ENCODE assay signal across 9 mouse cellular contexts in the genomic region with DNA sequence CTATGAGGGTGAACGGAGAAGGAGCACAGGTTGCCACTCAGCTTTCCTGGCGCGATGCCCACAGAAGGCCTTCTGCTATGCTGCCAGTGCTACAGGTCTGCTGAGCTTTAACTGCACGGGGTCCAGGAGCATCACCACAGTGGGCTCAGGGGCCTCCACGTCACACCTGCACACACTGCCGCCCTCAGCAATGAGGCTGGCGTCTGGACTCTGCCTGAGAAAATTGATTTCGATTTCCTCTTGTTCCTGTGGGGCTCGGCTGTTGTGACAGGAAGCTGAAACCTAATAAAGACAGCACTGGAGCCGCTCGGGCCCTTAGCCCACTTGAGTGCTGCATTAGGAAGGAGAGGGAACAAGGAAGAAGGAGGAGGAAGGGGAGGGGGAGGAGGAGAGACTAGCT.
DNase-seq lines count a peak whose midpoint lies in the region; ATAC-seq lines count a peak whose summit lies in the region.
"Had no signal": no experiment of that assay in that cellular context is flagged by ENCODE, and none has a peak within 500 bp of the region (broad histone marks: within the 10 kb centered on the region; RNA-seq: fewer than 3 reads in every experiment).

No protein-coding gene starts in this region.

- peaks cover 4% of the 10 kb centered on the region; the same call in 1 of the 2 replicates for H3K4me1 ChIP-seq in forebrain, embryonic 14.5 days (ENCODE audit: control insufficient read depth, insufficient read depth, low read length)
- peaks cover 5% of the 10 kb centered on the region; the same call in 1 of the 2 replicates for H3K4me1 ChIP-seq in forebrain, embryonic 15.5 days
- peaks cover 11% of the 10 kb centered on the region; the same call in 1 of the 2 replicates for H3K4me1 ChIP-seq in midbrain, embryonic 13.5 days (replicated peaks)
- H3K4me1 ChIP-seq in midbrain, embryonic 11.5 days (ENCODE audit: control insufficient read depth, insufficient read depth, low read length), result no peaks in the 10 kb centered on the region
- H3K4me1 ChIP-seq in hindbrain, embryonic 10.5 days (replicated peaks), result peaks cover 7% of the 10 kb centered on the region
- peaks cover 20% of the 10 kb centered on the region for H3K4me1 ChIP-seq in limb, embryonic 13.5 days

- 65% methylated on average over 11 of the region's 11 CpGs for WGBS in forebrain, embryonic 14.5 days
- WGBS in forebrain, embryonic 15.5 days, result 57% methylated on average over 11 of the region's 11 CpGs
- WGBS in midbrain, embryonic 13.5 days, result 60% methylated on average over 11 of the region's 11 CpGs
- WGBS in midbrain, embryonic 11.5 days, result 72% methylated on average over 11 of the region's 11 CpGs
- WGBS in hindbrain, embryonic 10.5 days, result 75% methylated on average over 11 of the region's 11 CpGs
- 23% methylated on average over 11 of the region's 11 CpGs for WGBS in limb, embryonic 13.5 days

- no peaks in the 10 kb centered on the region for H3K36me3 ChIP-seq in forebrain, embryonic 14.5 days (ENCODE audit: control insufficient read depth, insufficient read depth, low read length)
- H3K36me3 ChIP-seq in forebrain, embryonic 15.5 days, result no peaks in the 10 kb centered on the region
- no peaks in the 10 kb centered on the region for H3K36me3 ChIP-seq in midbrain, embryonic 13.5 days
- H3K36me3 ChIP-seq in midbrain, embryonic 11.5 days (ENCODE audit: control insufficient read depth, insufficient read depth, low read length), result no peaks in the 10 kb centered on the region
- H3K36me3 ChIP-seq in hindbrain, embryonic 10.5 days, result no peaks in the 10 kb centered on the region
- H3K36me3 ChIP-seq in limb, embryonic 13.5 days, result no peaks in the 10 kb centered on the region

- no peaks in the 10 kb centered on the region for H3K27me3 ChIP-seq in forebrain, embryonic 14.5 days (replicated peaks; ENCODE audit: control insufficient read depth, insufficient read depth, low read length)
- H3K27me3 ChIP-seq in forebrain, embryonic 15.5 days, result no peaks in the 10 kb centered on the region
- no peaks in the 10 kb centered on the region for H3K27me3 ChIP-seq in midbrain, embryonic 13.5 days
- H3K27me3 ChIP-seq in midbrain, embryonic 11.5 days (ENCODE audit: control insufficient read depth, insufficient read depth, low read length), result no peaks in the 10 kb centered on the region
- no peaks in the 10 kb centered on the region for H3K27me3 ChIP-seq in hindbrain, embryonic 10.5 days (ENCODE audit: insufficient read depth, poor library complexity, severe bottlenecking)
- H3K27me3 ChIP-seq in limb, embryonic 13.5 days, result no peaks in the 10 kb centered on the region

- ATAC-seq in forebrain, embryonic 14.5 days, result no peak
- no peak for ATAC-seq in forebrain, embryonic 15.5 days (replicated peaks)
- 0 out of 2 replicates have a peak, but pooled peaks have one; percentile 45 for ATAC-seq in midbrain, embryonic 13.5 days
- ATAC-seq in midbrain, embryonic 11.5 days (ENCODE audit: low FRiP score), result no peak
- ATAC-seq in limb, embryonic 13.5 days (ENCODE audit: low FRiP score, low read depth), result peak; percentile 48; the same call in 1 of the 2 replicates
- no peak for ATAC-seq in megakaryocyte-erythroid progenitor cell, adult 5-6 weeks (replicated peaks; ENCODE audit: low FRiP score, low TSS enrichment, poor library complexity, severe bottlenecking)

- no peaks in the 10 kb centered on the region for H3K9me3 ChIP-seq in forebrain, embryonic 14.5 days (replicated peaks; ENCODE audit: control insufficient read depth, low read length)
- no peaks in the 10 kb centered on the region for H3K9me3 ChIP-seq in forebrain, embryonic 15.5 days
- no peaks in the 10 kb centered on the region for H3K9me3 ChIP-seq in midbrain, embryonic 13.5 days
- H3K9me3 ChIP-seq in midbrain, embryonic 11.5 days (ENCODE audit: control insufficient read depth, low read length), result no peaks in the 10 kb centered on the region
- H3K9me3 ChIP-seq in hindbrain, embryonic 10.5 days, result no peaks in the 10 kb centered on the region
- H3K9me3 ChIP-seq in limb, embryonic 13.5 days, result no peaks in the 10 kb centered on the region

- no peak overlapping the region for H3K9ac ChIP-seq in forebrain, embryonic 14.5 days (ENCODE audit: low read length)
- H3K9ac ChIP-seq in forebrain, embryonic 15.5 days (replicated peaks), result no peak overlapping the region
- H3K9ac ChIP-seq in midbrain, embryonic 13.5 days (replicated peaks), result no peak overlapping the region
- no peak overlapping the region for H3K9ac ChIP-seq in midbrain, embryonic 11.5 days (ENCODE audit: low read length)
- H3K9ac ChIP-seq in limb, embryonic 13.5 days, result no peak overlapping the region

- H3K4me3 ChIP-seq in forebrain, embryonic 14.5 days (ENCODE audit: low read depth, low read length), result no peak overlapping the region
- H3K4me3 ChIP-seq in forebrain, embryonic 15.5 days, result no peak overlapping the region
- H3K4me3 ChIP-seq in midbrain, embryonic 13.5 days (replicated peaks), result no peak overlapping the region
- no peak overlapping the region for H3K4me3 ChIP-seq in midbrain, embryonic 11.5 days (ENCODE audit: low read depth, low read length)
- H3K4me3 ChIP-seq in hindbrain, embryonic 10.5 days, result no peak overlapping the region
- no peak overlapping the region for H3K4me3 ChIP-seq in limb, embryonic 13.5 days

- DNase-seq in forebrain, embryonic 14.5 days (ENCODE audit: low spot score), result peak; percentile 32
- no peak for DNase-seq in midbrain, embryonic 11.5 days (ENCODE audit: low spot score, missing footprints)
- peak; percentile 8 for DNase-seq in hindbrain, embryonic 10.5 days (ENCODE audit: low spot score)
- DNase-seq in urinary bladder, postnatal 36 days (ENCODE audit: low spot score in 2 of 2), result no peak
- DNase-seq: heart, postnatal 10 days had no signal

- H3K27ac ChIP-seq in forebrain, embryonic 14.5 days (ENCODE audit: low read depth, low read length), result no peak overlapping the region
- H3K27ac ChIP-seq in forebrain, embryonic 15.5 days (replicated peaks), result no peak overlapping the region
- peak overlapping the region; percentile 19; the same call in 1 of the 2 replicates for H3K27ac ChIP-seq in midbrain, embryonic 13.5 days
- no peak overlapping the region for H3K27ac ChIP-seq in midbrain, embryonic 11.5 days (ENCODE audit: low read depth, low read length)
- H3K27ac ChIP-seq in hindbrain, embryonic 10.5 days, result no peak overlapping the region
- peak overlapping the region; percentile 15; the same call in 1 of the 2 replicates for H3K27ac ChIP-seq in limb, embryonic 13.5 days

- no peak overlapping the region for H3K4me2 ChIP-seq in forebrain, embryonic 14.5 days (ENCODE audit: low read length)
- H3K4me2 ChIP-seq in forebrain, embryonic 15.5 days (replicated peaks), result no peak overlapping the region
- no peak overlapping the region for H3K4me2 ChIP-seq in midbrain, embryonic 13.5 days (replicated peaks)
- H3K4me2 ChIP-seq in midbrain, embryonic 11.5 days, result no peak overlapping the region
- H3K4me2 ChIP-seq in limb, embryonic 13.5 days (replicated peaks), result no peak overlapping the region; the same call in 1 of the 2 replicates

Comparison
In these comparisons a context has a peak if more than half of its experiments do, and no peak if none do; other contexts are left out.
1. ATAC-seq: peak in midbrain, embryonic 13.5 days (single experiment) and limb, embryonic 13.5 days (single experiment); none in forebrain, embryonic 14.5 days (single experiment), forebrain, embryonic 15.5 days (single experiment), midbrain, embryonic 11.5 days (single experiment) and megakaryocyte-erythroid progenitor cell, adult 5-6 weeks (single experiment).
2. H3K27ac ChIP-seq: peak in midbrain, embryonic 13.5 days (single experiment) and limb, embryonic 13.5 days (single experiment); none in forebrain, embryonic 14.5 days (single experiment), forebrain, embryonic 15.5 days (single experiment), midbrain, embryonic 11.5 days (single experiment) and hindbrain, embryonic 10.5 days (single experiment).
3. DNase-seq: peak in forebrain, embryonic 14.5 days (single experiment) and hindbrain, embryonic 10.5 days (single experiment); none in midbrain, embryonic 11.5 days (single experiment) and urinary bladder, postnatal 36 days (0 of 2).